Mouse (Mus musculus) spleen, postnatal 0 days (tissue): ENCODE data around the gene Cyb561d1. TPM values are rescaled to one million over a fixed set of nuclear protein-coding genes. Genes with fewer than 3 reads are reported as not detected.

Source experiments
- polyA plus RNA-seq: library from polyadenylated mRNA; unstranded; fragments of >200 nt; fragmentation: Nextera tagmentation; extraction: Ambion mirVana; gene quantifications from 2 replicates; pipeline ENCODE4 v1.2.1, GENCODE M21; 2015

The Cyb561d1 gene
- polyA plus RNA-seq, result 2.8 and 3.6 TPM in 2 replicates

DNA sequence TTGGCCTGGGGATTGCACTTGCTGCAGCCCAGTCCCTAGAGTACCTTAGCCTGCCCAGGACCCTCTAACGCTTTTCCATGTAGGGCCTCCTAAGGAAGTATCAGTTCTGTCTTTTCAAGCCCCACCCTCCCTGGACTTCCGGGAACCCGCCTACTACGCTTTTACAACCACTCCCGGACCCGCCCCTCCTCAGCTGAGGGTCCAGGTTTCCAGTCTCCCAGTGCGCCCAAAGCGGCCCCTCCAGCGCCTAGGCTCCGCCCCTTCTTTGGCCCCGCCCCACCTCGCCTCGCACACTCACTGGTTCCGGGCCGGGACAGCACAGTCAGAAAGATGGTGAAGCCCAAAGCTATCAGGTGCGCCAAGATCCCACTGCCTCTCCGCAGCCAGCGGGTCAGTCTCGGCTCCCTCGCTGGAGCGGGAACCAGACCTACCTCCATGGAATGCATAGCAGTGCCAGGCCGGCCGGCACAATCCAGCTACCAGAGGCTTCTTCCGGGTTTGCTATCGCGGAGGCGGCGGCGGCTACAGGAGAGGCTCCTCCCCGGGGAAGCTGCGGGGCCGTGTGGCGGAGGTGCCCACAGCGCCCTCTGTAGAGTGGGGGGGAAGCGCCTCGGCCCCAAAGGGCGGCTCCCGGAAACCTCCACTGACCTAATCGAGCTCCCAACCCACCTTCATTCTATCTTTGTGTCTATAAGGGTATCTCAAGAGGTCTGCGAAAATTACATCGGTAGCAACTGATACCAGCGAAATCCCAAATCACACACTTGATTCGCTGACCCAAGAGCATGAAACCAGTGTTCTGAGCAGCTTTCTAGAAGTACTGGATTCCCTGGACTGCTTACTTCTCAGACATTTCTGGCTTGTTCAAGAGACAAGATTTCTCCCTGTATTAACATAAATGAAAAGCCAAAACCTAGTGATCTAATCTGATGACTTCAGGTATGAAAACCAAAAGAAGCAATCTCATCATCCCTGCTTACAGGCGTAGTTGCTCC is at the start of gene Cyb561d1:
Gene Cyb561d1 (minus strand): TSS at position 884 of the 995 bp plus-strand sequence.

DNA sequence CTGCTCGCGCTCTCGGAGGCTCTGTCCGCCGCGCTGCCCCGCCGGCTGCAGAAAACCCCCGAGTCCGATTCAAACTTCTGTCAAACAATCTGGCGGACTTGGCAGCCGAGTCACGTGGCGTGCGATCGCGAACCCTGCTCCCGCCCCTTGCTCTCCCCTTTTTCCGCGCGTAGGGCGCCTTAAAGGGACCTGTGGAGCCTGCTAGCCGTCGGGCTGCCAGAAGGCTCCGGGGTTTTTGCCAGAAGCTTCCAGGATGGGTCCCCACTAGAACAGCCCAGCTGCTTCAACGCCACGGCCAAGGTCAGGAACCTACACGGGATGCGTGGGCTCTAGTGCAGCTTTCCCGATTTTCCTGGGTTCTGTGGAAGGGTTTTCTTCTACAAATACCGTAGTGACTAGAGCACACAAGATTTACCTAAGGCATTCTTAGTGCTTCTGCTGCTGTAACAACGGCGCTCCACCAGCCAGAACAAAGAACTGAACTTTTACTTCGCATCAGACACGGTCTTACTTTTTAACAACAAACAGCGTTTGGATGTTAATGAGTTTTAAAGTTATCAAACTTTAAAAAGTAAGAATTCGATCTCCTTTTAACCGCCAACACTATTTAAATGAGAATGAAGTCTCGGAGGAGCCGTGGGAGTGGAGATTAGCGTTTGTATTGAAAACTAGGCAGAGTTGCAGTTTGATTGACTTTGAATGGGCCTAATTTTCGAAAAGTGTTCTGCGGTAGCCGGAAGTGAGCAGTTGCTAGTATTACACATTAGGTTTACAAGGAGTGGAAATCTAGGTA is 25.7 kb upstream of the Cyb561d1 start, which contains the start of gene Sypl2:
Gene Sypl2 (minus strand): TSS at position 91 of the 793 bp plus-strand sequence.

DNA sequence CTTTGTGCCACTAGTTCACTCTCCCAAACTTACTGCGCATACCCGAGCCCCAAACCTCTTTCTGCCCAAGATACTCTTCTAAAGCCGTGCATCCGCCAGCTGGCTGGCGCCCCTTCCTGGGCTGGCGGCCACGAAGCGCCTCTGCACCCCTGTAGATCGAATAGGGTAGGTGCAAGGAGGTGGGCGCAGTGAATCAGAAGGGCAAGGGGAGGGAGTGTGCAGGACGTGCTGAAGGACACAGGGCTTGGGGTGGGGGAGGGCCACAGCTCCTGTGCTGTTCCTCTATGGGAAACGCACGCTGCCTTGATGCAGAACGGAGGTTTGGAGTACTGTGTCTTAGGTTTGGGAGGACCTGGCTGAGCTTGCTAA is 9.7 kb upstream of the Cyb561d1 start, which contains the start of gene Atxn7l2:
Gene Atxn7l2 (minus strand): TSS at position 164 of the 369 bp plus-strand sequence.

DNA sequence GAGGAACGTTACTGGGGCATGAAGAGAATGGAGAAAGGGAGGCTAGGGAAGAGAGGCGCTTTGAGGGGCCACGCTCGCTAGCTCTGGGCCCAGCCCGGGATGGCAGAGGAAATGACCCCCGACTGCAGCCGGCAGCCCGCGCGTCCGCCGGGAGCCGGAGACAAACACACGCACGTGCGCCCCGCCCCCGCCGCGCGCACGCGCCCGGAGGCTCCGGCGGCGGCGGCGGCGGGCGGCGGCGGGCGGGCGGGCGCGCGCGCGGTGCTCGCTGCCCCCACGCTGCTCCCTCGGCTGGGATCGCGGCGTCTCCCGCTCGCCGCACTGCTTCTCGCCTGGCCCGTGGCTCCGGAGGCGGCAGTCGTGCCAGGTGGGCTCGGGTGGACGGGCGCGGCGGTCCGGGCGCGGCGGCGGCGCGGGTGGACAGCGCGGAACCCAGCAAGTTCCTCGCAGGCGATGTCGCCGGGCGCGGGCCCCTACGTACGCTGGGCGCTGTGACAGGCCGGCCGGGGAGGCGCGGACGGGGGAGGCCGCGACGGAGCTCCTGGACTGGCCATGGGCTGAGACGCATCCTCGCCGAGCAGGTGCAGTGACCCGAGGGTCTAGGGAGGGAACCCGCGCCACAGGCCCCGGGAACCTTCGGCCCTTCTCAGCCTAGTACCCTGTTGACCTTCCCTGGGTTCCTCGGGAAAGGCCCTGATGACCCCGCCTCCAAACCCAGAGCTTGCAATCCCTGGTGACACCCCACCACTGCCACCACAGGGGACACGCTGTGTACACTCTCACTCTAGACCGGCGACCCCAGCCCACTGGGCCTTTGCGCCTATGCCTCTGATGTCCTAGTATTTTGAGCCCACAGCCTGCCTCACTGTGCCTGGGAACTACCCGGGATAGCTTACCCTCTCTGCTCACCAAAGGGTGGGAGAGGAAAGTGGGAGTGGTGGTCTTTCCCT is 14.6 kb downstream of the Cyb561d1 start, which contains the start of gene Amigo1:
Gene Amigo1 (plus strand): TSS at position 238 of the 950 bp plus-strand sequence.

DNA sequence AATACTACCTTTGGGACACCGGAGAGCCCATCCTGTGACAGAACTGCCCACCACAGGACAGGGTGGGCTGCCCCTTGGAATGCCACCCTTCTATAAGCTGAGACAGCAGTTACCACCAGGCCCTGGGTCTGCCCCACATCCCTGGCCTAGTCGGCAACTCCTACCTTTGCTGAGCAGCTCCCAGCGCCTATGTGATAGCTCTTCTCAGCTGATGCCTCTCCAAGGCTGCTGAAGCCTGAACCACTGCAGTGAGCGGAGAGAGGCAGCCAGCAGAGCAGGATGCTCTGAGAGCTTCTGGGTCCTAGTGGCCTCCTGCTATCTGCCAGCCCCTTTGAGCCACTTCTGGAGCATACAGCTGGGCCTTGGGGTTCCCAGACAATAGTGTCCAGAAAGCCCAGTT is 46.4 kb downstream of the Cyb561d1 start, which contains the start of gene Gpr61:
Gene Gpr61 (minus strand): TSS at position 227 of the 400 bp plus-strand sequence.

Other genes with a start within 250 kb of the Cyb561d1 start
- not detected in 2 replicates for gene Gstm3, start 231.9 kb downstream of the Cyb561d1 start, polyA plus RNA-seq
- gene Gstm2, start 214.8 kb downstream of the Cyb561d1 start, polyA plus RNA-seq, result 18.8 and 23.1 TPM in 2 replicates
- 46.6 and 66.5 TPM in 2 replicates for gene Gstm1, start 183.2 kb downstream of the Cyb561d1 start, polyA plus RNA-seq
- gene Gstm4, start 156.3 kb downstream of the Cyb561d1 start, polyA plus RNA-seq, result 5.9 and 6.9 TPM in 2 replicates
- 40.6 and 41.5 TPM in 2 replicates for gene Ampd2, start 114.6 kb downstream of the Cyb561d1 start, polyA plus RNA-seq
- gene Gnat2, start 108.4 kb downstream of the Cyb561d1 start, polyA plus RNA-seq, result 3.2 and 3.3 TPM in 2 replicates
- 61.5 and 71.2 TPM in 2 replicates for gene Gnai3, start 55.1 kb downstream of the Cyb561d1 start, polyA plus RNA-seq
- gene Gpr61, start 46.3 kb downstream of the Cyb561d1 start, polyA plus RNA-seq, result 0.04 and 0.05 TPM in 2 replicates
- gene Amigo1, start 14.9 kb downstream of the Cyb561d1 start, polyA plus RNA-seq, result 0.83 and 0.98 TPM in 2 replicates
- 3.7 and 3.9 TPM in 2 replicates for gene Atxn7l2, start 9.7 kb upstream of the Cyb561d1 start, polyA plus RNA-seq
- gene Sypl2, start 25.4 kb upstream of the Cyb561d1 start, polyA plus RNA-seq, result not detected in 2 replicates
- 216 and 222 TPM in 2 replicates for gene Psma5, start 55.7 kb upstream of the Cyb561d1 start, polyA plus RNA-seq
- gene Sort1, start 82.9 kb upstream of the Cyb561d1 start, polyA plus RNA-seq, result 3.0 and 4.4 TPM in 2 replicates
- not detected in 2 replicates for gene Mybphl, start 163.7 kb upstream of the Cyb561d1 start, polyA plus RNA-seq
- 17.4 and 18.8 TPM in 2 replicates for gene Psrc1, start 182.6 kb upstream of the Cyb561d1 start, polyA plus RNA-seq
- gene Celsr2, start 214.3 kb upstream of the Cyb561d1 start, polyA plus RNA-seq, result 0.20 and 0.57 TPM in 2 replicates
- 71.7 and 74.3 TPM in 2 replicates for gene Sars, start 244.0 kb upstream of the Cyb561d1 start, polyA plus RNA-seq